Mouse (Mus musculus) limb, embryonic 10.5 days (tissue): ENCODE measurements around the gene Btf3. TPM values are rescaled to one million over a fixed set of nuclear protein-coding genes. Genes with fewer than 3 reads are reported as not detected.
A peak's percentile ranks its signal among the peaks of the same experiment; 100 is the strongest.

Experiments used
- DNase-seq: peaks from one replicate; pipeline ENCODE4 v3.0.0-alpha.2; 2017; ENCODE audit warnings: low spot score
- H3K27ac ChIP-seq: fragments of 300-500 bp; sonication (generic); 2 replicates; pipeline ENCODE4 v1.5.1; 2016; ENCODE audit warnings: mild to moderate bottlenecking
- H3K27me3 ChIP-seq: fragments of 300-500 bp; sonication (generic); 2 replicates; pipeline ENCODE4 v1.6.1; 2016; ENCODE audit warnings: low read depth, mild to moderate bottlenecking; ENCODE audit not compliant: poor library complexity, severe bottlenecking
- H3K36me3 ChIP-seq: fragments of 300-500 bp; sonication (generic); 2 replicates; pipeline ENCODE4 v1.6.1; 2016; ENCODE audit warnings: mild to moderate bottlenecking, moderate library complexity
- H3K4me1 ChIP-seq: fragments of 300-500 bp; sonication (generic); 2 replicates; pipeline ENCODE4 v1.6.1; 2016
- H3K4me3 ChIP-seq: fragments of 300-500 bp; sonication (generic); 2 replicates; pipeline ENCODE4 v1.5.1; 2016; ENCODE audit warnings: mild to moderate bottlenecking, moderate library complexity
- H3K9me3 ChIP-seq: fragments of 300-500 bp; sonication (generic); replicated peaks from 2 replicates; pipeline ENCODE4 v1.6.1; 2016; ENCODE audit warnings: mild to moderate bottlenecking
- WGBS: fragments of 180-500 bp; shearing (Covaris S2); methylation state at CpG from one replicate; pipeline ENCODE4 v1.1.7; 2016; 5-methylcytosine and 5-hydroxymethylcytosine counted together
- polyA plus RNA-seq: library from polyadenylated mRNA; unstranded; fragments of >200 nt; fragmentation: Nextera tagmentation; extraction: Ambion mirVana; gene quantifications from 2 replicates; pipeline ENCODE4 v1.2.1, GENCODE M21; 2016

Gene Btf3
- polyA plus RNA-seq, 1 experiment from 2014 or later, result 695 TPM

- Histone ChIP-seq H3K9me3 (no peaks in the 10 kb centered on the region), H3K4me1 (peaks cover 18% of the 10 kb centered on the region), H3K4me3 (peak overlapping the region; percentile 100), H3K27ac (peak overlapping the region; percentile 98), H3K36me3 (peaks cover 42% of the 10 kb centered on the region), H3K27me3 (no peaks in the 10 kb centered on the region)
- DNase-seq, result no peak
- WGBS, result under 1% methylated on average over 17 of the region's 17 CpGs
Observed at GRCm38 (mm10) chr13:98316140-98316479, 696 bp downstream of the Btf3 start.

DNA sequence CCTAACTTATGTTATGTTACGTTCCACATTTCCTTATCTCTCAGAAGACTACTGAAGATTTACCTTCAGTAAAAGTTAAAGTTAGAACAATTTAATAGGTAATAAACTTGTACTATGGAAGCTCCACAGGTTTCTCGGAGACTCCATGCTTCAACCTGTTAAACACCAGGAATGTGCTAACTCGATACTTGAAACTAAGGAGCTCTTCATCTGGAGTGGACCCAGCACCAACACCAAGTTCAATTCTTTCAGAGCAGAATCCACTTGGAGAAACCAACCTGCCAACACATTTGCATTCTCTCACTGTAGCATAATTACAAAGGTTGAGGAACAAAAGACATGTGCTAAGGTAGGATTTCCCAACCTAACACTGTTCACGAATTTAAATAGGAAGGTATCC lies 1.7 kb downstream of the Btf3 start:
- Histone ChIP-seq H3K27ac (no peak overlapping the region), H3K27me3 (no peaks in the 10 kb centered on the region), H3K9me3 (no peaks in the 10 kb centered on the region), H3K4me3 (peak overlapping the region; percentile 100), H3K4me1 (peaks cover 18% of the 10 kb centered on the region), H3K36me3 (peaks cover 52% of the 10 kb centered on the region)
- no peak for DNase-seq
- 84% methylated on average over 4 of the region's 4 CpGs for WGBS

DNA sequence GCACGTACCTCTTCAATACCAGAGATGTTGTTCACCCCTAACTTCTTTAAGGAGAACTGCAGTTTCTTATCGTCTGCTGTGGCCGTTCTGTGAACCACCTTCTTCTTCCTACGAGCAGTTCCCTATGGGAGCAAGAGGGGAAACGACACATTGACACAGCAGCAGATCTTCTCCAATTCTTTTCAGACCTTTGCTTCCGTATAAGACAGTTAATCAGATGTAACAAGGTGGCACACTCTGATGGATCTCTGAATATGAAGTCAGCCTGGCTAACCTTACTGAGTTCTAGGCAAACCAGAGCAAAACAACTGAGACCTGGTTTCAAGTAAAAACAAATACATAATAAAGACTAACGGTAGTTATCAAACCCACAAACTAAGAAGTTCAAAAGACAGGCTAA lies 3.2 kb downstream of the Btf3 start:
- Histone ChIP-seq H3K36me3 (peaks cover 65% of the 10 kb centered on the region), H3K4me3 (no peak overlapping the region), H3K27ac (no peak overlapping the region), H3K4me1 (peaks cover 18% of the 10 kb centered on the region), H3K27me3 (no peaks in the 10 kb centered on the region), H3K9me3 (no peaks in the 10 kb centered on the region)
- no peak for DNase-seq
- 88% methylated on average over 7 of the region's 7 CpGs for WGBS

GRCm38 (mm10) chr13:98311597-98311996 lies 5.2 kb downstream of the Btf3 start:
- Histone ChIP-seq H3K27me3 (no peaks in the 10 kb centered on the region), H3K4me3 (no peak overlapping the region), H3K9me3 (no peaks in the 10 kb centered on the region), H3K27ac (no peak overlapping the region), H3K4me1 (peaks cover 12% of the 10 kb centered on the region), H3K36me3 (peaks cover 80% of the 10 kb centered on the region)
- 95% methylated on average over 5 of the region's 5 CpGs for WGBS
- DNase-seq, result no peak

GRCm38 (mm10) chr13:98308724-98309123 lies 8.1 kb downstream of the Btf3 start:
- DNase-seq, result no peak
- Histone ChIP-seq H3K27ac (no peak overlapping the region), H3K36me3 (peaks cover 64% of the 10 kb centered on the region), H3K4me1 (no peaks in the 10 kb centered on the region), H3K27me3 (no peaks in the 10 kb centered on the region), H3K9me3 (no peaks in the 10 kb centered on the region), H3K4me3 (no peak overlapping the region)
- 81% methylated on average over 4 of the region's 4 CpGs for WGBS

DNA sequence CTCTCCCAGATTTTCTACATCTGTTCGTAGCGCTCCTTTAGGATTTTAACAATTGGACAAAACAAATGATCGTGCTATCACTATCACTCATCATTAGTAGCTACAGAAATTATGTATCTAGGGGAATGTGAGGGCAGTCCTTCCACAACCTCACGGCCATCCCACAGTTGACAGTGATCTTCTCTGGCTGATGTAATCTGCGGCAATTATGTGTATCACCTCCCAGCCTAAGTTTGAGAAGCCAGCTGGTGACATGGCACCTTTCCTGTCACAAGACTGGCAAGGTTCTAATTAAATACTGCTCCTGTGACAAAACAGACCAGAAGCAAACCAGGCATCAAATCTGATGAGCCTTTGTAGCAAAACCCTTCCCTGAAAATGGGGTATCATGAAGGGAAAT lies 8.8 kb downstream of the Btf3 start:
- H3K4me3 ChIP-seq, result no peak overlapping the region
- H3K4me1 ChIP-seq, result no peaks in the 10 kb centered on the region
- H3K36me3 ChIP-seq, result peaks cover 57% of the 10 kb centered on the region
- 88% methylated on average over 5 of the region's 5 CpGs for WGBS
- no peak overlapping the region for H3K27ac ChIP-seq
- H3K9me3 ChIP-seq, result no peaks in the 10 kb centered on the region
- no peak for DNase-seq
- H3K27me3 ChIP-seq, result no peaks in the 10 kb centered on the region

GRCm38 (mm10) chr13:98306852-98307475 lies 9.8 kb downstream of the Btf3 start:
- Histone ChIP-seq H3K27me3 (no peaks in the 10 kb centered on the region), H3K9me3 (no peaks in the 10 kb centered on the region), H3K36me3 (peaks cover 46% of the 10 kb centered on the region), H3K4me3 (no peak overlapping the region), H3K4me1 (no peaks in the 10 kb centered on the region), H3K27ac (no peak overlapping the region)
- DNase-seq, result no peak
- whole genome bisulfite sequencing, result 63% methylated on average over 14 of the region's 14 CpGs

DNA sequence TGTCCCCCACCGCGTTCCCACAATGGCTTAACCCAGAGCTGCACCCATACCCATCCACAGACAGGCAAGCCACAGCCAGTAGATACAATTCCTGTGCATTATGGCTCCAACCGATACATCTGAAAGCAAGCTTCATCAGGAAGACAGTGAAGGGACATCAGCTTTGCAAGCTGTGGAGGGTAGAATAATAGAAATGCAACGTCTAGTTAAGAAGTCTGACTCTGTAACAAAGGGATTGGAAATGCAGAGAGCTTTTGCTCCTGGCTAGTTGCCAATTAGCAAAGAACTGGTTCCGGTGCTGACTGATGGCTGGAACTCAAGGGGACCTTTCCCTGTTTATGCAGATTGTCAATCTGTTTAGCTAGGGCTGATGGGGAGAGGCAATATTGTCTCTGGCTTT lies 10.4 kb downstream of the Btf3 start:
- H3K4me1 ChIP-seq, result no peaks in the 10 kb centered on the region
- H3K27me3 ChIP-seq, result no peaks in the 10 kb centered on the region
- no peak overlapping the region for H3K4me3 ChIP-seq
- H3K9me3 ChIP-seq, result no peaks in the 10 kb centered on the region
- no peak for DNase-seq
- H3K27ac ChIP-seq, result no peak overlapping the region
- WGBS, result 63% methylated on average over 5 of the region's 5 CpGs
- peaks cover 41% of the 10 kb centered on the region for H3K36me3 ChIP-seq

GRCm38 (mm10) chr13:98305257-98305656 lies 11.5 kb downstream of the Btf3 start:
- H3K27me3 ChIP-seq, result no peaks in the 10 kb centered on the region
- no peak overlapping the region for H3K27ac ChIP-seq
- 91% methylated on average over 9 of the region's 9 CpGs for WGBS
- H3K4me1 ChIP-seq, result no peaks in the 10 kb centered on the region
- no peak overlapping the region for H3K4me3 ChIP-seq
- DNase-seq, result no peak
- no peaks in the 10 kb centered on the region for H3K9me3 ChIP-seq
- H3K36me3 ChIP-seq, result peaks cover 29% of the 10 kb centered on the region

DNA sequence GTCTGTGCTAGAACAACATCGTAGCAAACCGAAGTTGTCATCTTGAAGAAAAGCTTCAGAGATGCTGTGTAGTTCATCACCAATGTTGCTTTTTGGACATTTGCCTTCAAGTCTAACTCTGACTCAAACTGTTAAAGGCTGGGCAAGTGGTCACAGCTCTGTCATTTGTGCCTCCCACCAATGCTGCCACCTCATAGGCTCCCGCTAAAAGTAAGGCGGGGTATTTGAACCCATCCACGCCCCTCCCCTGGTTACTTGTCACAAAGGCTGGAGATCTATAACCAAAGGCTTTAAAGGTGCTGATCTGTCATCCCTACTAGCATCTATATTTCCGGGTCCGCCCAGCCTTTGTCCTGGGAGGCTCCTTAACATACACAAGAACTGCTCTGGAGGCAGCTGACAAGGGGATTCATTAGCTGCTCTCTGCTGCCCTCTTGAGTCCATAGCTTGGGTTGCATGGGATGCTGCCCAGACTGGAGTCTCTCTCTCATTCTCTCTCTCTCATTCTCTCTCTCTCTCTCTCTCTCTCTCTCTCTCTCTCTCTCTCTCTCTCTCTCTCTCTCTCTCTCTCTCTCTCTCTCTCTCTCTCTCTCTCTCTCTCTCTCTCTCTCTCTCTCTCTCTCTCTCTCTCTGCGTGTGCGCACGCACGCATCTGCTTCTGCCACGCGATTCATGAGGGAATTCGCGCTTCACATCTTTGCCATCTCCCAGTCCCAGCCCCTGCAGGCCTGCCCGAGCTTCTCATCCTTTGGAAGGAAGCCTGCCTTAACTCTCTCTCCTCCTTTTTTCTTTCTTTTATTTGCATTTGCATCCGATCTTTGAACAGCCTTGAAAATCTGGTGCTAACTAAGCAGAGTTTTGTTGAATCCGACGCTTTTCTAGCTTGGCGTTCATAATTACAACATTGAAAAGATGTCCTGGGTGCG lies 17.7 kb downstream of the Btf3 start:
- peak; percentile 86 for DNase-seq
- peaks cover 4% of the 10 kb centered on the region; the same call in 1 of the 2 replicates for H3K4me1 ChIP-seq
- peak overlapping the region; percentile 22 for H3K4me3 ChIP-seq
- H3K9me3 ChIP-seq, result no peaks in the 10 kb centered on the region
- no peaks in the 10 kb centered on the region for H3K27me3 ChIP-seq
- H3K36me3 ChIP-seq, result no peaks in the 10 kb centered on the region
- 55% methylated on average over 21 of the region's 21 CpGs for WGBS
- H3K27ac ChIP-seq, result peak overlapping the region; percentile 58; the same call in 1 of the 2 replicates

DNA sequence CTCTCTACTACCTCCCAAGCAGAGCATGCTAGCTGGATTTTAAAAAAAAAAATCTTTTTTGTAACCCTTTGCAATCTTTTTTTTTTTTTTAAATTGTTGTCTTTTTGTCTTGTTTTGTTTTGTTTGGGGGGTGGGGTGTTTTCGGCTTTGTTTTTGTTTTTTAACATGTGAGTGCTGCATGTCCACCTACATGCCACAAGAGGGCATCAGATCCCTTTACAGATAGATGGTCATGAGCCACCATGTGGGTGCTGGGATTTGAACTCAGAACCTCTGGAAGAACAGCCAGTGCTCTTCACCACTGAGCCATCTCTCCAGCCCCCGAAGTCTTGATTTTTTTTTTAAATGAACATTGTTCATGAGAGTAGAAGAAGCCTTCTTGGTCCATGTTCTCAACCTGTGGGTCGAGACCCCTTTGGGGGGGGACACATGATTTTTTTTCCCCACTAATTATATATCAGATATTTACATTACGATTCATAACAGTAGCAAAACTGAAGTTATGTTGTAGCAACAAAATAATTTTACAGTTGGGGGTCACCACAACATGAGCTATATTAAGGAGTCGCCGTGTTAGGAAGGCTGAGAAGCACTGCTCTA lies 18.8 kb downstream of the Btf3 start:
- H3K9me3 ChIP-seq, result no peaks in the 10 kb centered on the region
- H3K27me3 ChIP-seq, result no peaks in the 10 kb centered on the region
- H3K27ac ChIP-seq, result no peak overlapping the region
- WGBS, result 93% methylated on average over 6 of the region's 6 CpGs
- H3K36me3 ChIP-seq, result no peaks in the 10 kb centered on the region
- no peak overlapping the region for H3K4me3 ChIP-seq
- H3K4me1 ChIP-seq, result peaks cover 7% of the 10 kb centered on the region
- DNase-seq, result no peak

DNA sequence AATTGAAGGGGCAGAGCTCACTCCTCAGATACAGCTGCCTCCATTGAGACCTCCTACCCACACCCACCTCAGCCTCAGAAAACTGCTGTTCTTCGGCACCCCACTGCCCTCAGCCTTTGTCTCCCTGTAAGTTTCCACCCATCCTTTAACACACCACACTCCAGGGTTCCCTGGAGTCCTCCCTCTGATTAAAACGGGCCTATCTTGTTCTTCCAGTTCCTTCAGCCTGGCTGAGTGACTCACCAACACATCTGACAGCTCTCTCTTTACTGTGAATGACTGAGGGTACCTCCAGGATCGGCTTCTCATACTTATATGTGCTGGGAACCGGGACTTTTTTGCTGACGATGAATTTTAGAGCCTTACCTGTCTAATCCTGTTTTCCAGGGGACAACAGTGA lies 20.7 kb downstream of the Btf3 start:
- peaks cover 12% of the 10 kb centered on the region for H3K4me1 ChIP-seq
- H3K9me3 ChIP-seq, result no peaks in the 10 kb centered on the region
- no peaks in the 10 kb centered on the region for H3K36me3 ChIP-seq
- H3K27ac ChIP-seq, result no peak overlapping the region
- H3K4me3 ChIP-seq, result no peak overlapping the region
- no peaks in the 10 kb centered on the region for H3K27me3 ChIP-seq
- 51% methylated on average over 5 of the region's 5 CpGs for WGBS
- DNase-seq, result no peak

- WGBS, result 80% methylated on average over 8 of the region's 8 CpGs
- no peak overlapping the region for H3K4me3 ChIP-seq
- H3K27ac ChIP-seq, result no peak overlapping the region
- H3K27me3 ChIP-seq, result no peaks in the 10 kb centered on the region
- H3K9me3 ChIP-seq, result no peaks in the 10 kb centered on the region
- no peak for DNase-seq
- H3K36me3 ChIP-seq, result no peaks in the 10 kb centered on the region
- H3K4me1 ChIP-seq, result peaks cover 8% of the 10 kb centered on the region
Observed at GRCm38 (mm10) chr13:98291712-98292111, 25.1 kb downstream of the Btf3 start.
